19 mouse cellular contexts compared by ENCODE assay signal in genomic region chr1:190285636-190286035, GRCm38 (mm10).
DNase-seq lines count a peak whose midpoint lies in the region; ATAC-seq lines count a peak whose summit lies in the region.
"Had no signal": no experiment of that assay in that cellular context is flagged by ENCODE, and none has a peak within 500 bp of the region (broad histone marks: within the 10 kb centered on the region; RNA-seq: fewer than 3 reads in every experiment).

No protein-coding gene starts in this region.

- no peaks in the 10 kb centered on the region for H3K9me3 ChIP-seq in midbrain, embryonic 11.5 days (ENCODE audit: control insufficient read depth, low read length)
- H3K9me3 ChIP-seq in midbrain, embryonic 14.5 days (ENCODE audit: control insufficient read depth, low read length), result no peaks in the 10 kb centered on the region
- H3K9me3 ChIP-seq: embryonic facial prominence, embryonic 13.5 days; embryonic facial prominence, embryonic 15.5 days; forebrain, embryonic 10.5 days had no signal

- DNase-seq in heart, adult 11 months, result peak; percentile 81
- no peak for DNase-seq in heart, postnatal 4 days
- peak; percentile 76 for DNase-seq in midbrain, embryonic 11.5 days (ENCODE audit: low spot score, missing footprints)
- no peak for DNase-seq in midbrain, embryonic 14.5 days
- DNase-seq: adrenal gland, adult 2 months; adrenal gland, postnatal 10 days; adrenal gland, postnatal 25 days; cerebellum, adult 11 months; cerebellum, adult 18-20 months; cerebellum, adult 8-10 months; cerebellum, adult 9-11 months; cerebellum, postnatal 36 days; embryo, embryonic 11 days had no signal

- H3K9ac ChIP-seq in midbrain, embryonic 11.5 days (ENCODE audit: low read length), result no peak overlapping the region
- no peak overlapping the region for H3K9ac ChIP-seq in midbrain, embryonic 14.5 days (replicated peaks; ENCODE audit: low read length)
- H3K9ac ChIP-seq: embryonic facial prominence, embryonic 13.5 days; embryonic facial prominence, embryonic 15.5 days had no signal

- no peaks in the 10 kb centered on the region for H3K4me1 ChIP-seq in midbrain, embryonic 11.5 days (ENCODE audit: control insufficient read depth, insufficient read depth, low read length)
- H3K4me1 ChIP-seq in midbrain, embryonic 14.5 days (ENCODE audit: control insufficient read depth, insufficient read depth, low read length), result peaks cover 18% of the 10 kb centered on the region
- H3K4me1 ChIP-seq: embryonic facial prominence, embryonic 13.5 days; embryonic facial prominence, embryonic 15.5 days had no signal

- H3K4me2 ChIP-seq in midbrain, embryonic 11.5 days, result no peak overlapping the region
- H3K4me2 ChIP-seq in midbrain, embryonic 14.5 days (ENCODE audit: low read length), result no peak overlapping the region
- H3K4me2 ChIP-seq: embryonic facial prominence, embryonic 13.5 days; embryonic facial prominence, embryonic 15.5 days had no signal

- H3K27me3 ChIP-seq in midbrain, embryonic 11.5 days (ENCODE audit: control insufficient read depth, insufficient read depth, low read length), result no peaks in the 10 kb centered on the region
- no peaks in the 10 kb centered on the region for H3K27me3 ChIP-seq in midbrain, embryonic 14.5 days (ENCODE audit: control insufficient read depth, insufficient read depth, low read length)
- H3K27me3 ChIP-seq: embryonic facial prominence, embryonic 13.5 days; embryonic facial prominence, embryonic 15.5 days had no signal

- no peaks in the 10 kb centered on the region for H3K36me3 ChIP-seq in midbrain, embryonic 11.5 days (ENCODE audit: control insufficient read depth, insufficient read depth, low read length)
- no peaks in the 10 kb centered on the region for H3K36me3 ChIP-seq in midbrain, embryonic 14.5 days (ENCODE audit: control insufficient read depth, insufficient read depth, low read length)
- H3K36me3 ChIP-seq: embryonic facial prominence, embryonic 13.5 days; embryonic facial prominence, embryonic 15.5 days; forebrain, embryonic 10.5 days had no signal

- no peak overlapping the region for H3K27ac ChIP-seq in midbrain, embryonic 11.5 days (ENCODE audit: low read depth, low read length)
- H3K27ac ChIP-seq in midbrain, embryonic 14.5 days (replicated peaks; ENCODE audit: low read depth, low read length), result no peak overlapping the region
- H3K27ac ChIP-seq: embryonic facial prominence, embryonic 13.5 days; embryonic facial prominence, embryonic 15.5 days; forebrain, embryonic 10.5 days had no signal

- H3K4me3 ChIP-seq in midbrain, embryonic 11.5 days (ENCODE audit: low read depth, low read length), result no peak overlapping the region
- no peak overlapping the region for H3K4me3 ChIP-seq in midbrain, embryonic 14.5 days (replicated peaks; ENCODE audit: low read depth, low read length)
- H3K4me3 ChIP-seq: embryonic facial prominence, embryonic 13.5 days; embryonic facial prominence, embryonic 15.5 days; erythroblast, embryonic 14.5 days; forebrain, embryonic 10.5 days had no signal

- 79% methylated on average over 8 of the region's 8 CpGs for WGBS in midbrain, embryonic 11.5 days
- 74% methylated on average over 8 of the region's 8 CpGs for WGBS in midbrain, embryonic 14.5 days

- ATAC-seq in midbrain, embryonic 11.5 days (ENCODE audit: low FRiP score), result no peak
- ATAC-seq in midbrain, embryonic 14.5 days (ENCODE audit: low FRiP score, low TSS enrichment), result no peak
- ATAC-seq: forebrain, embryonic 14.5 days; forebrain, embryonic 16.5 days had no signal

Comparison
In these comparisons a context has a peak if more than half of its experiments do, and no peak if none do; other contexts are left out.
1. DNase-seq: peak in heart, adult 11 months (single experiment) and midbrain, embryonic 11.5 days (single experiment); none in heart, postnatal 4 days (single experiment) and midbrain, embryonic 14.5 days (single experiment).